Mouse (Mus musculus) hindbrain, embryonic 14.5 days (tissue): Measurements from ENCODE around the gene Cyb561d2. TPM values are rescaled to one million over a fixed set of nuclear protein-coding genes. Genes with fewer than 3 reads are reported as not detected.

Experiments used
- ATAC-seq: fragments of 200-750 bp; cut with Nextera tagmentation; 2 replicates; pipeline ENCODE4 v1.8.0; 2017; ENCODE audit warnings: moderate number of reproducible peaks, mild to moderate bottlenecking, moderate TSS enrichment, moderate library complexity; ENCODE audit not compliant: low FRiP score
- DNase-seq: peaks from one replicate; pipeline ENCODE4 v3.0.0-alpha.2; 2015; ENCODE audit warnings: low spot score
- H3K27ac ChIP-seq: fragments of 300-500 bp; sonication (generic); 2 replicates; pipeline ENCODE4 v1.5.1; 2014; ENCODE audit warnings: mild to moderate bottlenecking, moderate library complexity
- H3K27me3 ChIP-seq: fragments of 300-500 bp; sonication (generic); 2 replicates; pipeline ENCODE4 v1.6.1; 2014; ENCODE audit warnings: mild to moderate bottlenecking, low read length, mixed read lengths; ENCODE audit not compliant: control insufficient read depth, insufficient read depth
- H3K36me3 ChIP-seq: fragments of 300-500 bp; sonication (generic); replicated peaks from 2 replicates; pipeline ENCODE4 v1.6.1; 2014; ENCODE audit not compliant: control insufficient read depth, insufficient read depth
- H3K4me1 ChIP-seq: fragments of 300-500 bp; sonication (generic); replicated peaks from 2 replicates; pipeline ENCODE4 v1.6.1; 2014; ENCODE audit warnings: antibody characterized with exemption, low read length, mixed read lengths; ENCODE audit not compliant: control insufficient read depth, insufficient read depth
- H3K4me2 ChIP-seq: fragments of 300-500 bp; sonication (generic); replicated peaks from 2 replicates; pipeline ENCODE4 v1.6.1; 2014; ENCODE audit warnings: mild to moderate bottlenecking, moderate library complexity
- H3K4me3 ChIP-seq: fragments of 300-500 bp; sonication (generic); replicated peaks from 2 replicates; pipeline ENCODE4 v1.5.1; 2014; ENCODE audit warnings: mild to moderate bottlenecking, low read length
- H3K9ac ChIP-seq: fragments of 300-500 bp; sonication (generic); 2 replicates; pipeline ENCODE4 v1.6.1; 2014
- H3K9me3 ChIP-seq: fragments of 300-500 bp; sonication (generic); 2 replicates; pipeline ENCODE4 v1.6.1; 2016; ENCODE audit warnings: low read length; ENCODE audit not compliant: control insufficient read depth
- WGBS: fragments of 180-500 bp; shearing (Covaris S2); extraction: QIAGEN DNeasy Blood & Tissue Kit; methylation state at CpG from one replicate; pipeline ENCODE4 v1.1.7; 2014; 5-methylcytosine and 5-hydroxymethylcytosine counted together
- polyA plus RNA-seq: library from polyadenylated mRNA; unstranded; fragments of >200 nt; fragmentation: Nextera tagmentation; extraction: Ambion mirVana; gene quantifications from 2 replicates; pipeline ENCODE4 v1.2.1, GENCODE M21; 2014

Cyb561d2 gene
- polyA plus RNA-seq, 1 experiment from 2014 or later: 44.9 TPM

- no peak overlapping the region for H3K9ac ChIP-seq
- DNase-seq (no peak), ATAC-seq (no peak)
- WGBS: 97% methylated on average over 3 of the region's 3 CpGs
- no peaks in the 10 kb centered on the region for H3K9me3 ChIP-seq
- H3K4me3 ChIP-seq: no peak overlapping the region
- H3K36me3 ChIP-seq: peaks cover 36% of the 10 kb centered on the region
- peaks cover 42% of the 10 kb centered on the region for H3K4me1 ChIP-seq
- no peak overlapping the region for H3K27ac ChIP-seq
- H3K4me2 ChIP-seq: no peak overlapping the region
- no peaks in the 10 kb centered on the region for H3K27me3 ChIP-seq
These were observed 3.3 kb downstream of the Cyb561d2 start for GRCm38 (mm10) chr9:107538711-107539110.

GRCm38 (mm10) chr9:107538231-107538630, 3.8 kb downstream of the Cyb561d2 start:
- Histone ChIP-seq H3K27me3 (no peaks in the 10 kb centered on the region), H3K4me3 (no peak overlapping the region), H3K9me3 (no peaks in the 10 kb centered on the region), H3K36me3 (peaks cover 36% of the 10 kb centered on the region), H3K27ac (no peak overlapping the region), H3K4me1 (peaks cover 42% of the 10 kb centered on the region), H3K4me2 (no peak overlapping the region), H3K9ac (no peak overlapping the region)
- ATAC-seq (no peak), DNase-seq (no peak)
- WGBS: 96% methylated on average over 7 of the region's 7 CpGs

DNA sequence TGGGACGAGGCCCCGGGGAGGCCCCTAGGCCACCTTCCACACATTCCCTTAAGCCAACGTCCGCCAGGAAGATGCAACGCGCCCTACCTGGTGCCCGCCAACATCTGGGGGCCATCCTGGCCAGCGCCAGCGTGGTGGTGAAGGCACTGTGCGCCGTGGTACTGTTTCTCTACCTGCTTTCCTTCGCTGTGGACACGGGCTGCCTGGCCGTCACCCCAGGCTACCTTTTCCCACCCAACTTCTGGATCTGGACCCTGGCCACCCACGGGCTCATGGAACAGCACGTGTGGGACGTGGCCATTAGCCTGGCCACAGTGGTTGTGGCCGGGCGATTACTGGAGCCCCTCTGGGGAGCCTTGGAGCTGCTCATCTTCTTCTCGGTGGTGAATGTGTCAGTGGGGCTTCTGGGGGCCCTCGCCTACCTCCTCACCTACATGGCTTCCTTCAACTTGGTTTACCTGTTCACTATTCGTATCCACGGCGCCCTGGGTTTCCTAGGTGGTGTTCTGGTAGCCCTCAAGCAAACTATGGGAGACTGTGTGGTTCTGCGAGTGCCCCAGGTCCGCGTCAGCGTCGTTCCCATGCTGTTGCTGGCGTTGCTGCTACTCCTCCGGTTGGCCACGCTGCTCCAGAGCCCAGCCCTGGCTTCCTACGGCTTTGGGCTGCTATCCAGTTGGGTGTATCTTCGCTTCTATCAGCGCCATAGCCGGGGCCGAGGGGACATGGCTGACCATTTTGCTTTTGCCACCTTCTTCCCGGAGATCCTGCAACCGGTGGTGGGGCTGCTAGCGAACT, 7.4 kb downstream of the Cyb561d2 start:
- ATAC-seq (peak; percentile 10), DNase-seq (no peak)
- Histone ChIP-seq H3K9me3 (no peaks in the 10 kb centered on the region), H3K36me3 (peaks cover 25% of the 10 kb centered on the region), H3K27me3 (no peaks in the 10 kb centered on the region), H3K27ac (peak overlapping the region; percentile 48; the same call in 1 of the 2 replicates), H3K4me3 (peak overlapping the region; percentile 66), H3K4me1 (peaks cover 23% of the 10 kb centered on the region), H3K9ac (peak overlapping the region; percentile 78), H3K4me2 (peak overlapping the region; percentile 98)
- WGBS: under 1% methylated on average over 40 of the region's 40 CpGs

DNA sequence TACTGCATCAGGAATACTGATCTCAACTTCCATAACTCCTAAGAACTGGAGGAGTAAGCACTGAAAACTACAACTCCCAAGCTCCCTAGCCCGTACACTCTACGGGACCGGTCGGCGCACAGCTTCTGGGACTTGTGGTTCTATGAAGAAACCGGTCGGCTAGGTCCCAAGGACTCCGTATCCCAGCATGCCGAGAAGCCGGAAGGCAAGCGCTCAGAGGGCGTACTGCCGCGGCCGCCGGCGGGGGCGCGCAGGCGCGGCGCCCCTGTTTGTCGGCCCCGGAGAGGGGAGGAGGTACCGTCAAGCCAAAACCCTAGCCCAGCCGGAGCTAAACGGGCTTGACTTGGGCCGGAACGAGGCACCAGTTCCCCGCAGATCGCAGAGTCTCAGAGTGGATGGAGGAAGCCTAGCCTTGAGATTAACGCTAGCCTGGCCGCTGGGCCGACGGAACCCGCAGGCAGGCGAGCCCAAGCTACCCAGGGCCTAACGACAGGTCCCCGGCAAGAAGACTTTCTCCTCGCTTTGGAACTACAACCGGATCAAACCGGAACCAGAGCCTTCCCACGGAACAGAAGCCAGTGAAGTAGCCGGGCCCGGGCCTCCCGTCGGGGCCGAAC, 8.1 kb downstream of the Cyb561d2 start, which contains the start of gene Tmem115:
Gene Tmem115 (plus strand): TSS at position 155 of the 617 bp plus-strand sequence.
- Histone ChIP-seq H3K27ac (peak within 1 kb of the TSS; percentile 48; the same call in 1 of the 2 replicates), H3K27me3 (no peaks in the 10 kb centered on the region), H3K4me2 (peak within 1 kb of the TSS; percentile 98), H3K9ac (peak within 1 kb of the TSS; percentile 78), H3K4me3 (peak within 1 kb of the TSS; percentile 66), H3K4me1 (peaks cover 23% of the 10 kb centered on the region), H3K36me3 (peaks cover 18% of the 10 kb centered on the region), H3K9me3 (no peaks in the 10 kb centered on the region)
- peak; percentile 99 for ATAC-seq
- WGBS: under 1% methylated on average over 48 of the region's 48 CpGs
- peak; percentile 92 for DNase-seq

GRCm38 (mm10) chr9:107526198-107527026, 15.6 kb downstream of the Cyb561d2 start:
- Histone ChIP-seq H3K4me2 (peak overlapping the region; percentile 47), H3K27ac (no peak overlapping the region), H3K36me3 (no peaks in the 10 kb centered on the region), H3K4me3 (peak overlapping the region; percentile 22), H3K9ac (peak overlapping the region; percentile 39; the same call in 1 of the 2 replicates), H3K4me1 (peaks cover 11% of the 10 kb centered on the region; the same call in 1 of the 2 replicates), H3K27me3 (peaks cover 25% of the 10 kb centered on the region), H3K9me3 (no peaks in the 10 kb centered on the region)
- ATAC-seq (peak; percentile 42; the same call in 1 of the 2 replicates), DNase-seq (peak; percentile 51)
- 6% methylated on average over 44 of the region's 44 CpGs for WGBS

DNA sequence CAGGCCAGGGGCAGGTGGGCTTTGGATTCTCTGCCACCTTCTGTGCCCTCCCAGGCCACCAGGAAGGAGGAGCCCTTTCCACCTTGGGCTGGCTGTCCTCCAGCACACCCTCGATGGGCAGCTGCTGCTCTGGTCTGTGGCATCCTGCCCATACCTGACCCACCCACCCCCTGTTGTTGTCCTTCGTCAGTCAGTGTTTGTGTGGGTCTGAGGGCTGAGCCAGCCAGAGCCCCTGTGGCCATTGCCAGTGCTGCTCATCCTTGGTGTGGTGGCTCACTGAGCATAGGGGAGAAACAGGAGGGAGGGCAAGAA, 19.6 kb downstream of the Cyb561d2 start:
- ATAC-seq: no peak; the same call in 1 of the 2 replicates
- Histone ChIP-seq H3K9ac (0 out of 2 replicates have a peak overlapping the region, but pooled peaks have one; percentile 1), H3K4me3 (no peak overlapping the region), H3K36me3 (peaks cover 9% of the 10 kb centered on the region; the same call in 1 of the 2 replicates), H3K27me3 (peaks cover 25% of the 10 kb centered on the region), H3K27ac (0 out of 2 replicates have a peak overlapping the region, but pooled peaks have one; percentile 14), H3K4me2 (no peak overlapping the region), H3K9me3 (no peaks in the 10 kb centered on the region), H3K4me1 (peaks cover 20% of the 10 kb centered on the region; the same call in 1 of the 2 replicates)
- no peak for DNase-seq
- WGBS: 18% methylated on average over 2 of the region's 2 CpGs

DNA sequence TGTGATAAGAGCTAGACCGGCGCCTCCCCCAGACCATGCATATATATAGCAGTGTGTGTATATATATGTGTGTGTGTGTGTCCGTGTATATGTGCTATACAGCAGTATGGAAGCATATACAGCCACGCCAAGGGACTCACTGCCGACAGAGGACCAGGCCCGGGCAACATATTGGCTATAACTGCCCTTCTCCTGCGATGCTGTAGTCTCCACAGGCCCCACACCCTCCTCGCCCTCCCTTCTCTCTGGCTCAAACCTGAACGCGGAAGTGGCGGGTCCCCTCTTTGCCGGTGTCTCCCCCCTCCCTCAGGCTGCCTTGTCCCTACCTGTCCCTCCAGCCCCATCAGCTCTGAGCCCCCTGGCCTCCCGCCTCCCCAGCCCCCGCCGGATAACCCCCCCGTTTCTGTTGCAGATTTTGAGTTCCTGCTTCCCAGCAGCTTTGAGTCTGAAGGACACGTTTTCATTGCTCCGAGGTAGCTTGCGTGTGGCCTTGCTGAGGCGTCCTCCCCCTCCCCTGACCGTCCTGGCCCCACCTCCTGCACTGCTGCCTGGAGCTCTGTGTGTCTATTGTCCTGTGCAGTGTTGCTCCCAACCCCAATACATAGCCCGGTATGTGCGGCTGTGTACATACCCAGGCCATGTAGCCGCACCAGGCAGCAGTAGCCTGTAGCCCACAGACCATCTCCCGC, 20.1 kb downstream of the Cyb561d2 start:
- Histone ChIP-seq H3K9me3 (no peaks in the 10 kb centered on the region), H3K4me2 (peak overlapping the region; percentile 19; the same call in 1 of the 2 replicates), H3K27me3 (peaks cover 24% of the 10 kb centered on the region), H3K9ac (0 out of 2 replicates have a peak overlapping the region, but pooled peaks have one; percentile 1), H3K4me3 (no peak overlapping the region), H3K27ac (peak overlapping the region; percentile 38; the same call in 1 of the 2 replicates), H3K4me1 (peaks cover 20% of the 10 kb centered on the region; the same call in 1 of the 2 replicates), H3K36me3 (peaks cover 12% of the 10 kb centered on the region; the same call in 1 of the 2 replicates)
- 27% methylated on average over 25 of the region's 25 CpGs for WGBS
- ATAC-seq (no peak), DNase-seq (no peak)

- ATAC-seq (no peak), DNase-seq (no peak)
- Histone ChIP-seq H3K27ac (no peak overlapping the region), H3K4me3 (no peak overlapping the region), H3K27me3 (peaks cover 18% of the 10 kb centered on the region), H3K36me3 (peaks cover 14% of the 10 kb centered on the region; the same call in 1 of the 2 replicates), H3K9me3 (no peaks in the 10 kb centered on the region), H3K9ac (no peak overlapping the region), H3K4me1 (peaks cover 20% of the 10 kb centered on the region; the same call in 1 of the 2 replicates), H3K4me2 (no peak overlapping the region)
- 60% methylated on average over 5 of the region's 5 CpGs for WGBS
These were observed 20.8 kb downstream of the Cyb561d2 start for GRCm38 (mm10) chr9:107521190-107521589.
